ENCODE assay signal across 9 mouse cellular contexts in genomic region chr11:53566646-53567045, GRCm38 (mm10). TPM values are rescaled to one million over a fixed set of nuclear protein-coding genes. Genes with fewer than 3 reads are reported as not detected.
A peak's percentile ranks its signal among the peaks of the same experiment; 100 is the strongest.
DNase-seq lines count a peak whose midpoint lies in the region; ATAC-seq lines count a peak whose summit lies in the region.
"Had no signal": no experiment of that assay in that cellular context is flagged by ENCODE, and none has a peak within 500 bp of the region (broad histone marks: within the 10 kb centered on the region; RNA-seq: fewer than 3 reads in every experiment).

No protein-coding gene starts in this region.

- peaks cover 5% of the 10 kb centered on the region; the same call in 1 of the 2 replicates for H3K36me3 ChIP-seq in heart, embryonic 10.5 days
- peaks cover 10% of the 10 kb centered on the region; the same call in 1 of the 2 replicates for H3K36me3 ChIP-seq in forebrain, embryonic 15.5 days
- no peaks in the 10 kb centered on the region for H3K36me3 ChIP-seq in liver, embryonic 15.5 days (replicated peaks)

- H3K27ac ChIP-seq in heart, embryonic 10.5 days = peak overlapping the region; percentile 92; the same call in 1 of the 2 replicates
- H3K27ac ChIP-seq in forebrain, embryonic 15.5 days (replicated peaks) = 0 out of 2 replicates have a peak overlapping the region, but pooled peaks have one; percentile 83
- H3K27ac ChIP-seq in liver, embryonic 15.5 days (replicated peaks) = no peak overlapping the region; the same call in 1 of the 2 replicates

- peak overlapping the region; percentile 94 for H3K4me3 ChIP-seq in heart, embryonic 10.5 days
- peak overlapping the region; percentile 87 for H3K4me3 ChIP-seq in forebrain, embryonic 15.5 days
- peak overlapping the region; percentile 81 for H3K4me3 ChIP-seq in liver, embryonic 15.5 days (replicated peaks)

- peaks cover 16% of the 10 kb centered on the region; the same call in 1 of the 2 replicates for H3K4me1 ChIP-seq in heart, embryonic 10.5 days
- peaks cover 32% of the 10 kb centered on the region for H3K4me1 ChIP-seq in forebrain, embryonic 15.5 days
- H3K4me1 ChIP-seq in liver, embryonic 15.5 days (replicated peaks) = peaks cover 28% of the 10 kb centered on the region

- intact Hi-C loops in heart, postnatal 36 days (cut with DNase I) = loop anchor here (2.0 to 5.0 kb wide), 2 partner anchors 38 to 94 kb away; partner anchors contain the start of gene Gm9837
- intact Hi-C loops in left cerebral cortex, postnatal 4 days (cut with DNase I) = loop anchor here (5.0 kb wide), 1 partner anchor 99 kb away; no protein-coding TSS in a partner anchor

- H3K9me3 ChIP-seq in heart, embryonic 10.5 days = no peaks in the 10 kb centered on the region
- H3K9me3 ChIP-seq in forebrain, embryonic 15.5 days = no peaks in the 10 kb centered on the region
- no peaks in the 10 kb centered on the region for H3K9me3 ChIP-seq in liver, embryonic 15.5 days (replicated peaks)

- H3K9ac ChIP-seq in forebrain, embryonic 15.5 days (replicated peaks) = peak overlapping the region; percentile 89
- peak overlapping the region; percentile 68 for H3K9ac ChIP-seq in liver, embryonic 15.5 days

- ATAC-seq in forebrain, embryonic 15.5 days (replicated peaks) = peak; percentile 30
- ATAC-seq in liver, embryonic 15.5 days (ENCODE audit: insufficient read depth) = no peak

- no peak for DNase-seq in heart, embryonic 10.5 days (ENCODE audit: low spot score)
- no peak for DNase-seq in heart, postnatal 36 days
- DNase-seq in CD4-positive helper T cell, adult 2 months (ENCODE audit: low read depth, low spot score) = peak; percentile 7
- DNase-seq in urinary bladder, postnatal 4 days (ENCODE audit: low spot score in 2 of 2) = no peak
- DNase-seq in left cerebral cortex, postnatal 4 days = no peak
- no peak for DNase-seq in gastrocnemius, adult 18-20 months (ENCODE audit: low spot score)

- 81% methylated on average over 4 of the region's 4 CpGs for WGBS in heart, embryonic 10.5 days
- WGBS in forebrain, embryonic 15.5 days = 91% methylated on average over 4 of the region's 4 CpGs
- 77% methylated on average over 4 of the region's 4 CpGs for WGBS in liver, embryonic 15.5 days (ENCODE audit: insufficient replicate concordance)

- H3K27me3 ChIP-seq in heart, embryonic 10.5 days (ENCODE audit: insufficient read depth, poor library complexity, severe bottlenecking) = no peaks in the 10 kb centered on the region
- H3K27me3 ChIP-seq in forebrain, embryonic 15.5 days = no peaks in the 10 kb centered on the region
- no peaks in the 10 kb centered on the region for H3K27me3 ChIP-seq in liver, embryonic 15.5 days

- peak overlapping the region; percentile 55 for H3K4me2 ChIP-seq in forebrain, embryonic 15.5 days (replicated peaks)
- H3K4me2 ChIP-seq in liver, embryonic 15.5 days = peak overlapping the region; percentile 94

RNA-seq across cellular contexts. Expression of gene Kif3a, which starts 0.5 kb away (rescaled TPM):
- 32.7 and 47.1 TPM in 2 replicates for polyA plus RNA-seq in heart, embryonic 10.5 days (2016; fragmentation: Nextera tagmentation; extraction: Ambion mirVana)
- total RNA-seq in heart, postnatal 36 days (2021) = 1 to 10 TPM; 8.2 to 10.0 TPM
- 262 and 280 TPM in 2 replicates for polyA plus RNA-seq in forebrain, embryonic 15.5 days (2015; fragmentation: Nextera tagmentation; extraction: Ambion mirVana)
- 7.3 and 7.5 TPM in 2 replicates for polyA plus RNA-seq in liver, embryonic 15.5 days (2015; fragmentation: Nextera tagmentation; extraction: Ambion mirVana)
- total RNA-seq in left cerebral cortex, postnatal 4 days (2021) = 100 to 1,000 TPM; 169 to 171 TPM
- total RNA-seq in gastrocnemius, adult 18-20 months (2021) = 1 to 10 TPM; 4.5 to 5.0 TPM

RNA-seq across cellular contexts. Expression of gene Sept8, which starts 47.6 kb away (rescaled TPM):
- 20.1 and 22.9 TPM in 2 replicates for polyA plus RNA-seq in heart, embryonic 10.5 days (2016; fragmentation: Nextera tagmentation; extraction: Ambion mirVana)
- total RNA-seq in heart, postnatal 36 days (2021) = 10 to 100 TPM; 28.4 to 35.3 TPM
- 21.6 and 23.1 TPM in 2 replicates for polyA plus RNA-seq in forebrain, embryonic 15.5 days (2015; fragmentation: Nextera tagmentation; extraction: Ambion mirVana)
- 18.2 and 18.3 TPM in 2 replicates for polyA plus RNA-seq in liver, embryonic 15.5 days (2015; fragmentation: Nextera tagmentation; extraction: Ambion mirVana)
- total RNA-seq in left cerebral cortex, postnatal 4 days (2021) = 10 to 100 TPM; 53.7 to 54.5 TPM
- 10 to 100 TPM in 1 of 2 experiments, 1 to 10 TPM in 1; 8.4 to 10.3 TPM for total RNA-seq in gastrocnemius, adult 18-20 months (2021)

RNA-seq across cellular contexts. Expression of gene Il4, which starts 51.8 kb away (rescaled TPM):
- 0.39 and 0.72 TPM in 2 replicates for polyA plus RNA-seq in heart, embryonic 10.5 days (2016; fragmentation: Nextera tagmentation; extraction: Ambion mirVana)
- total RNA-seq in heart, postnatal 36 days (2021) = not detected
- 3.9 and 4.3 TPM in 2 replicates for polyA plus RNA-seq in forebrain, embryonic 15.5 days (2015; fragmentation: Nextera tagmentation; extraction: Ambion mirVana)
- 0.35 and 0.52 TPM in 2 replicates for polyA plus RNA-seq in liver, embryonic 15.5 days (2015; fragmentation: Nextera tagmentation; extraction: Ambion mirVana)
- not detected for total RNA-seq in left cerebral cortex, postnatal 4 days (2021)
- total RNA-seq in gastrocnemius, adult 18-20 months (2021) = not detected
- polyA plus RNA-seq: gonadal fat pad, adult 2 months had no signal

Comparison
In these comparisons a context has a peak if more than half of its experiments do, and no peak if none do; other contexts are left out.
1. RNA of gene Kif3a, which starts 0.5 kb away (total RNA-seq): 169 to 171 TPM in left cerebral cortex, postnatal 4 days; 8.2 to 10.0 TPM in heart, postnatal 36 days and 4.5 to 5.0 TPM in gastrocnemius, adult 18-20 months; every median in the first group is over 10 times any median in the second.
2. Peak in every context shown above with its lines, with median percentiles within 50 percentile points of each other: H3K4me3 ChIP-seq.